Mouse (Mus musculus): ENCODE data around the gene Gzmd.

Gzmd gene

DNA sequence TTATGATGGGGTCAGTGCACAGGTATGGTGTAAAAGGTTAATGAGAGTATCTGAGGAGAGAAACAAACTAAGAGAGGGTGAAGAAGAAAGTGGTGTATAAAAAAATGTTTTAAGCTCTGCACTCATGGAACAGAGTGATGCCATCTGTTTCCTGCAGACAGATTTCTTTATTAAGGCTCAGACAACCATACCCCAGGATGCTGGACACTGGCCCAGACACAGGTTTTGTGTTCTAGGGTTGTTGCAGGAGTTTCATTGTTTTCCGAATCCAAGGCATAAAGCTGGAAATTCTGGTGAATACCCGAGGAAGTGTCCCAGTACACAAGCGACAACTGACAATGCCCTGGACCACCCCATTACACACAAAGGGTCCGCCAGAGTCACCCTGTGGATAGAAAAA is 50.4 kb downstream of the Gzmd start:
- in situ Hi-C loops (cut with MboI, MseI) = no loop called here

Measured in T-helper 1 cell (primary cell).